Mouse (Mus musculus) c-Kit-positive CD71-positive TER-119-positive erythroid progenitor cells, embryonic 14.5 days (primary cell): ENCODE measurements around the gene Hmx3.
A peak's percentile ranks its signal among the peaks of the same experiment; 100 is the strongest.

Experiments
- DNase-seq: peaks from one replicate; pipeline ENCODE4 v3.0.0-alpha.2; 2013; ENCODE audit warnings: low spot score

The Hmx3 gene

GRCm38 (mm10) chr7:131556541-131557271 is 14.0 kb downstream of the Hmx3 start:
- DNase-seq, result no peak

- DNase-seq, result no peak
These were observed 15.1 kb downstream of the Hmx3 start for GRCm38 (mm10) chr7:131557751-131558150.

- DNase-seq, result peak; percentile 90
These were observed 17.5 kb downstream of the Hmx3 start, which contains the start of gene Bub3 for GRCm38 (mm10) chr7:131559986-131560696. Gene Bub3 (plus strand): TSS chr7:131560222.

- DNase-seq, result no peak
These were observed 18.0 kb downstream of the Hmx3 start for GRCm38 (mm10) chr7:131560697-131561042.

GRCm38 (mm10) chr7:131575246-131575645 is 32.6 kb downstream of the Hmx3 start:
- no peak for DNase-seq

GRCm38 (mm10) chr7:131582178-131582577 is 39.5 kb downstream of the Hmx3 start:
- DNase-seq, result no peak

- no peak for DNase-seq
These were observed 42.9 kb downstream of the Hmx3 start for GRCm38 (mm10) chr7:131585551-131585950.
